Mouse (Mus musculus): ENCODE measurements around the gene Cd27.

Cd27 gene

GRCm38 (mm10) chr6:125213129-125213528, 23.7 kb downstream of the Cd27 start:
- no peak for DNase-seq

GRCm38 (mm10) chr6:125212621-125213020, 24.2 kb downstream of the Cd27 start:
- no peak for DNase-seq

- DNase-seq, result no peak
Observed at GRCm38 (mm10) chr6:125210436-125210835, 26.4 kb downstream of the Cd27 start.

- DNase-seq, result no peak
Observed at GRCm38 (mm10) chr6:125197166-125197565, 39.6 kb downstream of the Cd27 start.

- DNase-seq, result no peak
Observed at GRCm38 (mm10) chr6:125196301-125196700, 40.5 kb downstream of the Cd27 start.

GRCm38 (mm10) chr6:125195541-125196075, 41.2 kb downstream of the Cd27 start:
- no peak for DNase-seq

GRCm38 (mm10) chr6:125193390-125193789, 43.4 kb downstream of the Cd27 start:
- no peak for DNase-seq

GRCm38 (mm10) chr6:125192841-125193240, 44.0 kb downstream of the Cd27 start:
- no peak for DNase-seq

- DNase-seq, result peak; percentile 95 to 97
Observed at GRCm38 (mm10) chr6:125192016-125192714, 44.6 kb downstream of the Cd27 start.

- peak; percentile 98 to 99 for DNase-seq
Observed at GRCm38 (mm10) chr6:125191332-125192015, 45.3 kb downstream of the Cd27 start, which contains the start of the genes Ncapd2 and Mrpl51. Gene Ncapd2 (minus strand): TSS chr6:125191701. Gene Mrpl51 (plus strand): TSS chr6:125191801.

- no peak for DNase-seq
Observed at GRCm38 (mm10) chr6:125190816-125191215, 46.0 kb downstream of the Cd27 start.

- DNase-seq, result no peak
Observed at GRCm38 (mm10) chr6:125186203-125186602, 50.6 kb downstream of the Cd27 start.
